Mouse (Mus musculus) ZHBTc4 (cell line): ENCODE measurements around the gene Bcas3.

ENCODE experiments used
- DNase-seq: peaks from one replicate; pipeline ENCODE4 v3.0.0-alpha.2; 2011; ENCODE audit warnings: low read depth, low spot score

The Bcas3 gene

GRCm38 (mm10) chr11:85352539-85353380, at the start of gene Bcas3:
Bcas3 (plus strand) TSS chr11:85353167.
- peak; percentile 100 for DNase-seq

GRCm38 (mm10) chr11:85306577-85307260, 46.2 kb upstream of the Bcas3 start:
- no peak for DNase-seq

- peak; percentile 32 for DNase-seq
Measured at GRCm38 (mm10) chr11:85308799-85309198, 44.2 kb upstream of the Bcas3 start.

- DNase-seq: no peak
Measured at GRCm38 (mm10) chr11:85310407-85310712, 42.6 kb upstream of the Bcas3 start.

- DNase-seq: peak; percentile 100
Measured at GRCm38 (mm10) chr11:85310713-85311574, 42.0 kb upstream of the Bcas3 start, which contains the start of gene Ppm1d. Ppm1d (plus strand) TSS chr11:85311244.

- peak; percentile 62 for DNase-seq
Measured at GRCm38 (mm10) chr11:85311645-85312490, 41.1 kb upstream of the Bcas3 start.

GRCm38 (mm10) chr11:85312818-85313217, 40.1 kb upstream of the Bcas3 start:
- DNase-seq: no peak

- DNase-seq: no peak
Measured at GRCm38 (mm10) chr11:85313361-85313760, 39.6 kb upstream of the Bcas3 start.

GRCm38 (mm10) chr11:85323567-85324330, 29.2 kb upstream of the Bcas3 start:
- peak; percentile 13 for DNase-seq

- DNase-seq: no peak
Measured at GRCm38 (mm10) chr11:85328717-85329116, 24.2 kb upstream of the Bcas3 start.

- DNase-seq: no peak
Measured at GRCm38 (mm10) chr11:85329167-85329894, 23.6 kb upstream of the Bcas3 start.

GRCm38 (mm10) chr11:85334778-85335177, 18.2 kb upstream of the Bcas3 start:
- peak; percentile 70 for DNase-seq

- DNase-seq: no peak
Measured at GRCm38 (mm10) chr11:85339173-85339831, 13.7 kb upstream of the Bcas3 start.

- no peak for DNase-seq
Measured at GRCm38 (mm10) chr11:85340070-85340616, 12.8 kb upstream of the Bcas3 start.

- DNase-seq: no peak
Measured at GRCm38 (mm10) chr11:85353819-85354218, 852 bp downstream of the Bcas3 start.

- DNase-seq: no peak
Measured at GRCm38 (mm10) chr11:85359641-85360040, 6.7 kb downstream of the Bcas3 start.

GRCm38 (mm10) chr11:85361621-85362020, 8.7 kb downstream of the Bcas3 start:
- peak; percentile 82 for DNase-seq

- no peak for DNase-seq
Measured at GRCm38 (mm10) chr11:85366168-85366567, 13.2 kb downstream of the Bcas3 start.

GRCm38 (mm10) chr11:85367823-85368222, 14.9 kb downstream of the Bcas3 start:
- no peak for DNase-seq
